Mouse (Mus musculus): ENCODE measurements around the gene Nme1. TPM values are rescaled to one million over a fixed set of nuclear protein-coding genes. Genes with fewer than 3 reads are reported as not detected.

The Nme1 gene
- polyA plus RNA-seq, 1 experiment from 2014 or later = 375 TPM

GRCm38 (mm10) chr11:93986298-93986697 is 18.0 kb upstream of the Nme1 start:
- Histone ChIP-seq H3K27ac (replicated peaks) (no peak overlapping the region), H3K27me3 (replicated peaks; ENCODE audit: low read depth, poor library complexity, severe bottlenecking) (no peaks in the 10 kb centered on the region), H3K9me3 (no peaks in the 10 kb centered on the region), H3K4me3 (no peak overlapping the region), H3K4me1 (no peaks in the 10 kb centered on the region), H3K36me3 (replicated peaks) (no peaks in the 10 kb centered on the region)
- DNase-seq (ENCODE audit: low spot score) = no peak

- Histone ChIP-seq H3K27me3 (replicated peaks; ENCODE audit: low read depth, poor library complexity, severe bottlenecking) (no peaks in the 10 kb centered on the region), H3K36me3 (replicated peaks) (no peaks in the 10 kb centered on the region), H3K4me3 (no peak overlapping the region), H3K9me3 (no peaks in the 10 kb centered on the region), H3K27ac (replicated peaks) (no peak overlapping the region), H3K4me1 (no peaks in the 10 kb centered on the region)
- DNase-seq (ENCODE audit: low spot score) = no peak
- WGBS = 87% methylated on average over 5 of the region's 5 CpGs
Observed at GRCm38 (mm10) chr11:93985265-93985664, 16.9 kb upstream of the Nme1 start.

GRCm38 (mm10) chr11:93984619-93985018 is 16.3 kb upstream of the Nme1 start:
- H3K4me1 ChIP-seq = no peaks in the 10 kb centered on the region
- no peaks in the 10 kb centered on the region for H3K36me3 ChIP-seq (replicated peaks)
- no peak overlapping the region for H3K4me3 ChIP-seq
- no peak for DNase-seq (ENCODE audit: low spot score)
- H3K9me3 ChIP-seq = no peaks in the 10 kb centered on the region
- no peak overlapping the region for H3K27ac ChIP-seq (replicated peaks)
- H3K27me3 ChIP-seq (replicated peaks; ENCODE audit: low read depth, poor library complexity, severe bottlenecking) = no peaks in the 10 kb centered on the region
- WGBS = 93% methylated on average over 3 of the region's 3 CpGs

- DNase-seq (ENCODE audit: low spot score) = no peak
- Histone ChIP-seq H3K27me3 (replicated peaks; ENCODE audit: low read depth, poor library complexity, severe bottlenecking) (no peaks in the 10 kb centered on the region), H3K4me3 (no peak overlapping the region), H3K9me3 (no peaks in the 10 kb centered on the region), H3K36me3 (replicated peaks) (no peaks in the 10 kb centered on the region), H3K27ac (replicated peaks) (no peak overlapping the region), H3K4me1 (peaks cover 6% of the 10 kb centered on the region)
- WGBS = 64% methylated on average over 6 of the region's 6 CpGs
Observed at GRCm38 (mm10) chr11:93979502-93980049, 11.3 kb upstream of the Nme1 start.

GRCm38 (mm10) chr11:93972951-93973350 is 4.6 kb upstream of the Nme1 start:
- H3K27me3 ChIP-seq (replicated peaks; ENCODE audit: low read depth, poor library complexity, severe bottlenecking) = no peaks in the 10 kb centered on the region
- WGBS = 92% methylated on average over 5 of the region's 5 CpGs

GRCm38 (mm10) chr11:93969799-93970198 is 1.5 kb upstream of the Nme1 start:
- Histone ChIP-seq H3K27me3 (replicated peaks; ENCODE audit: low read depth, poor library complexity, severe bottlenecking) (no peaks in the 10 kb centered on the region), H3K4me3 (no peak overlapping the region), H3K36me3 (replicated peaks) (peaks cover 15% of the 10 kb centered on the region), H3K9me3 (no peaks in the 10 kb centered on the region), H3K27ac (replicated peaks) (no peak overlapping the region), H3K4me1 (peaks cover 20% of the 10 kb centered on the region)
- DNase-seq (ENCODE audit: low spot score) = no peak
- 76% methylated on average over 1 of the region's 1 CpGs for WGBS

More at GRCm38 (mm10) chr11:93972951-93973350, 4.6 kb upstream of the Nme1 start:
- H3K27ac ChIP-seq (replicated peaks) = no peak overlapping the region
- H3K4me3 ChIP-seq = no peak overlapping the region
- H3K9me3 ChIP-seq = no peaks in the 10 kb centered on the region
- H3K36me3 ChIP-seq (replicated peaks) = no peaks in the 10 kb centered on the region
- DNase-seq (ENCODE audit: low spot score) = peak; percentile 2
- H3K4me1 ChIP-seq = peaks cover 17% of the 10 kb centered on the region

GRCm38 (mm10) chr11:93969171-93969570 is 850 bp upstream of the Nme1 start:
- Histone ChIP-seq H3K36me3 (replicated peaks) (peaks cover 21% of the 10 kb centered on the region), H3K4me3 (peak overlapping the region; percentile 86; the same call in 1 of the 2 replicates), H3K4me1 (peaks cover 20% of the 10 kb centered on the region), H3K27me3 (replicated peaks; ENCODE audit: low read depth, poor library complexity, severe bottlenecking) (no peaks in the 10 kb centered on the region), H3K9me3 (no peaks in the 10 kb centered on the region), H3K27ac (replicated peaks) (no peak overlapping the region)
- peak; percentile 6 for DNase-seq (ENCODE audit: low spot score)
- WGBS = 93% methylated on average over 6 of the region's 6 CpGs

GRCm38 (mm10) chr11:93968848-93969128 is 467 bp upstream of the Nme1 start:
- Histone ChIP-seq H3K36me3 (replicated peaks) (peaks cover 25% of the 10 kb centered on the region), H3K27me3 (replicated peaks; ENCODE audit: low read depth, poor library complexity, severe bottlenecking) (no peaks in the 10 kb centered on the region), H3K4me1 (peaks cover 20% of the 10 kb centered on the region), H3K9me3 (no peaks in the 10 kb centered on the region), H3K4me3 (peak overlapping the region; percentile 86), H3K27ac (replicated peaks) (peak overlapping the region; percentile 92)
- no peak for DNase-seq (ENCODE audit: low spot score)
- 52% methylated on average over 6 of the region's 6 CpGs for WGBS

GRCm38 (mm10) chr11:93967381-93967780 is 940 bp downstream of the Nme1 start:
- peak; percentile 43 for DNase-seq (ENCODE audit: low spot score)
- Histone ChIP-seq H3K9me3 (no peaks in the 10 kb centered on the region), H3K4me1 (peaks cover 20% of the 10 kb centered on the region), H3K4me3 (peak overlapping the region; percentile 86), H3K36me3 (replicated peaks) (peaks cover 39% of the 10 kb centered on the region), H3K27ac (replicated peaks) (peak overlapping the region; percentile 92), H3K27me3 (replicated peaks; ENCODE audit: low read depth, poor library complexity, severe bottlenecking) (no peaks in the 10 kb centered on the region)
- WGBS = 4% methylated on average over 11 of the region's 11 CpGs

GRCm38 (mm10) chr11:93965391-93965790 is 2.9 kb downstream of the Nme1 start:
- Histone ChIP-seq H3K4me3 (no peak overlapping the region), H3K4me1 (peaks cover 20% of the 10 kb centered on the region), H3K27me3 (replicated peaks; ENCODE audit: low read depth, poor library complexity, severe bottlenecking) (no peaks in the 10 kb centered on the region), H3K36me3 (replicated peaks) (peaks cover 59% of the 10 kb centered on the region), H3K27ac (replicated peaks) (no peak overlapping the region), H3K9me3 (no peaks in the 10 kb centered on the region)
- 92% methylated on average over 6 of the region's 6 CpGs for WGBS
- no peak for DNase-seq (ENCODE audit: low spot score)

GRCm38 (mm10) chr11:93963013-93963412 is 5.3 kb downstream of the Nme1 start:
- WGBS = 90% methylated on average over 4 of the region's 4 CpGs
- Histone ChIP-seq H3K36me3 (replicated peaks) (peaks cover 83% of the 10 kb centered on the region), H3K4me3 (no peak overlapping the region), H3K9me3 (no peaks in the 10 kb centered on the region), H3K27ac (replicated peaks) (no peak overlapping the region), H3K4me1 (peaks cover 8% of the 10 kb centered on the region), H3K27me3 (replicated peaks; ENCODE audit: low read depth, poor library complexity, severe bottlenecking) (no peaks in the 10 kb centered on the region)
- DNase-seq (ENCODE audit: low spot score) = peak; percentile 4

GRCm38 (mm10) chr11:93961482-93961881 is 6.8 kb downstream of the Nme1 start:
- peaks cover 8% of the 10 kb centered on the region for H3K4me1 ChIP-seq
- H3K36me3 ChIP-seq (replicated peaks) = peaks cover 95% of the 10 kb centered on the region
- no peak overlapping the region for H3K4me3 ChIP-seq
- H3K9me3 ChIP-seq = no peaks in the 10 kb centered on the region
- no peak for DNase-seq (ENCODE audit: low spot score)
- H3K27me3 ChIP-seq (replicated peaks; ENCODE audit: low read depth, poor library complexity, severe bottlenecking) = no peaks in the 10 kb centered on the region
- H3K27ac ChIP-seq (replicated peaks) = no peak overlapping the region
- WGBS = 94% methylated on average over 6 of the region's 6 CpGs

GRCm38 (mm10) chr11:93957746-93958145 is 10.6 kb downstream of the Nme1 start:
- H3K4me3 ChIP-seq = no peak overlapping the region
- H3K27me3 ChIP-seq (replicated peaks; ENCODE audit: low read depth, poor library complexity, severe bottlenecking) = no peaks in the 10 kb centered on the region
- WGBS = 88% methylated on average over 4 of the region's 4 CpGs
- H3K36me3 ChIP-seq (replicated peaks) = peaks cover 74% of the 10 kb centered on the region
- H3K27ac ChIP-seq (replicated peaks) = no peak overlapping the region
- peaks cover 41% of the 10 kb centered on the region for H3K4me1 ChIP-seq
- no peak for DNase-seq (ENCODE audit: low spot score)
- H3K9me3 ChIP-seq = no peaks in the 10 kb centered on the region
